Mouse (Mus musculus) olfactory bulb, adult 2 months (tissue): ENCODE results near the gene Jade2.

Experiments
- CTCF ChIP-seq: fragments of 200-500 bp; IDR thresholded peaks from 2 replicates; pipeline ENCODE4 v1.5.1; 2012; ENCODE audit warnings: low read depth, mild to moderate bottlenecking, low read length, moderate library complexity; ENCODE audit not compliant: insufficient read depth
- POLR2A ChIP-seq: fragments of 200-500 bp; IDR thresholded peaks from 2 replicates; pipeline ENCODE4 v1.6.1; 2012; ENCODE audit warnings: mild to moderate bottlenecking, low read depth, low read length, moderate library complexity; ENCODE audit not compliant: insufficient read depth

DNA sequence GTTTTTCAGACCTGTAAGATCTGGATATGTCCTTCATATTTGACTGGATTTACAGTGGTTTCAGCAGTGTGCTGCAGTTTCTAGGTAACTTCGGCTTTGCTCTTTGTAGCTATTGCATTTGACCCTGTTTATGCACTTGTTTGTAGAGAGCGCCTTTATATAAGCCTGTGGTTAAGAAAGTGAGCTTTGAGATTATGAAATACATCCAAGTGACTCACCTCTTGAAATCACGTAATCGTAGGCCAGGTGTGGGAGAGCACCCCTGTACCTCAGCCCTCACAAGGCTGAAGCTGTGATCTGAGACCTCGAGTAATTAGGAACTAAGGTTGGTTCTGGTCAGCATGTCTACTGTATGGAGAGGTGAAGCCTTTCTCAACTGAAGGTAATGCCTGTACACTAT is 80.0 kb downstream of the Jade2 start:
- TF ChIP-seq CTCF (no peak), POLR2A (no peak)
